Comparison of ENCODE assay signal across 21 mouse cellular contexts in the genomic region with DNA sequence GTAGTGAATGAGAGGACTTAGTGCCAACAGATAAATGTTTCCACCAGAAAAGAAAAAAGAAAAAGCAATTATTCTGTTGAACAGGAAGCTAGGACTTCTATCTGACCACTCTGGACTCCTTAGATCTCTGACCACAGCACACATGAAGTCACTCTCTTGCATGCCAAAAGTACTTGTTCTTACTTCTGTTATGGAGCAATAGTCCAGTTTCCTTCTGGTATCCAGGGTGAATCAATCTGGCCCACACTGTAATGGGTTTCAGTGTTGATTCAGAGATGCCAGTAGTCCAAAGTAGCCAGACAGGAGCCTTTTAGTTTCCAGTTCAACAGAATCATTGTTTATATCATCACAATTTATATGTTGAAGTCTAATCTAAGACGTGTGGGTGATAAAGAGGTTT.
DNase-seq lines count a peak whose midpoint lies in the region; ATAC-seq and TF ChIP-seq lines count a peak whose summit lies in the region.
"Had no signal": no experiment of that assay in that cellular context is flagged by ENCODE, and none has a peak within 500 bp of the region (broad histone marks: within the 10 kb centered on the region; RNA-seq: fewer than 3 reads in every experiment).

No protein-coding gene starts in this region.

- H3K4me3 ChIP-seq in myocyte: no peak overlapping the region
- H3K4me3 ChIP-seq: forebrain, embryonic 12.5 days; forebrain, embryonic 15.5 days; hindbrain, embryonic 12.5 days; hindbrain, embryonic 15.5 days had no signal

- no peak for ATAC-seq in monocyte, adult 5-6 weeks (replicated peaks; ENCODE audit: insufficient number of reproducible peaks, low FRiP score, low TSS enrichment, poor library complexity, severe bottlenecking)
- ATAC-seq: CD4-positive, CD25-positive, alpha-beta regulatory T cell, adult 4 months; forebrain, embryonic 15.5 days; intestine, postnatal 0 days had no signal

- no peaks in the 10 kb centered on the region for H3K36me3 ChIP-seq in myocyte (ENCODE audit: control insufficient read depth, insufficient read depth)
- H3K36me3 ChIP-seq: forebrain, embryonic 12.5 days; forebrain, embryonic 15.5 days; hindbrain, embryonic 12.5 days; hindbrain, embryonic 15.5 days had no signal

- TF ChIP-seq POLR2A in myocyte (IDR thresholded peaks at IDR 0.05; ENCODE audit: insufficient read length, low read depth): no peak

- H3K4me2 ChIP-seq in myocyte (ENCODE audit: low read depth): no peak overlapping the region
- H3K4me2 ChIP-seq: forebrain, embryonic 12.5 days; forebrain, embryonic 15.5 days; heart, embryonic 11.5 days; hindbrain, embryonic 12.5 days; hindbrain, embryonic 15.5 days had no signal

- peak; percentile 7 for DNase-seq in 3134 (ENCODE audit: extremely low read depth, insufficient read length, low spot score)
- peak; percentile 25 for DNase-seq in 3T3-L1 (ENCODE audit: low read depth, low spot score)
- DNase-seq in NIH3T3 (ENCODE audit: low read depth): peak; percentile 42
- no peak for DNase-seq in cerebellum, adult 18-20 months
- DNase-seq in retina, postnatal 1 day: no peak
- DNase-seq: adrenal gland, adult 8-10 months; adrenal gland, postnatal 25 days; cerebellum, adult 11-12 months; cerebellum, adult 9-10 months; cerebellum, postnatal 14 days; gastrocnemius, postnatal 14 days; heart, adult 11 months had no signal

- no peaks in the 10 kb centered on the region for H3K79me2 ChIP-seq in myocyte (ENCODE audit: control insufficient read depth, insufficient read depth)

- no peaks in the 10 kb centered on the region for H3K27me3 ChIP-seq in myocyte (ENCODE audit: control insufficient read depth, insufficient read depth, insufficient read length)
- H3K27me3 ChIP-seq: forebrain, embryonic 12.5 days; forebrain, embryonic 15.5 days; hindbrain, embryonic 12.5 days; hindbrain, embryonic 15.5 days had no signal

- no peak overlapping the region for H3ac ChIP-seq in myocyte (ENCODE audit: control insufficient read depth, insufficient read length)

TF ChIP-seq in myocyte, 11 proteins besides CTCF, POLR2A, EP300 and RAD21:
- TF ChIP-seq SRF (IDR thresholded peaks at IDR 0.05; ENCODE audit: control insufficient read depth, insufficient read length, low read depth) (no peak), MYOG (IDR thresholded peaks at IDR 0.05; ENCODE audit: control insufficient read depth in 1 of 3, insufficient read depth in 1 of 3, insufficient read length in 2 of 3, low read depth in 2 of 3) (no peak), MYOD1 (IDR thresholded peaks at IDR 0.05; ENCODE audit: control insufficient read depth in 1 of 3, insufficient read length in 2 of 3, low read depth in 2 of 3) (no peak), USF1 (IDR thresholded peaks at IDR 0.05; ENCODE audit: low read depth) (no peak), CEBPB (IDR thresholded peaks at IDR 0.05; ENCODE audit: insufficient read depth, poor library complexity, severe bottlenecking) (peak; percentile 26; the same call in 1 of the 2 replicates), TCF12 (IDR thresholded peaks at IDR 0.05; ENCODE audit: insufficient read depth, poor library complexity, severe bottlenecking) (no peak)
TF ChIP-seq in myocyte: peak in this region for 1.

Comparison
In these comparisons a context has a peak if more than half of its experiments do, and no peak if none do; other contexts are left out.
1. DNase-seq: peak in 3134 (single experiment), 3T3-L1 (single experiment) and NIH3T3 (single experiment); none in cerebellum, adult 18-20 months (0 of 2) and retina, postnatal 1 day (single experiment).